Mouse (Mus musculus) forebrain, embryonic 14.5 days (tissue): ENCODE data around the gene Pgls. TPM values are rescaled to one million over a fixed set of nuclear protein-coding genes. Genes with fewer than 3 reads are reported as not detected.

Source experiments
- ATAC-seq: fragments of 200-750 bp; cut with Nextera tagmentation; 2 replicates; pipeline ENCODE4 v1.8.0; 2017; ENCODE audit warnings: mild to moderate bottlenecking, moderate library complexity
- DNase-seq: peaks from one replicate; pipeline ENCODE4 v3.0.0-alpha.2; 2015; ENCODE audit warnings: low spot score
- H3K27ac ChIP-seq: fragments of 300-500 bp; sonication (generic); 2 replicates; pipeline ENCODE4 v1.5.1; 2014; ENCODE audit warnings: low read depth, mild to moderate bottlenecking, control low read depth, low read length, moderate library complexity
- H3K27me3 ChIP-seq: fragments of 300-500 bp; sonication (generic); replicated peaks from 2 replicates; pipeline ENCODE4 v1.6.1; 2014; ENCODE audit warnings: low read length, control low read depth, mixed read lengths; ENCODE audit not compliant: control insufficient read depth, insufficient read depth
- H3K36me3 ChIP-seq: fragments of 300-500 bp; sonication (generic); 2 replicates; pipeline ENCODE4 v1.6.1; 2014; ENCODE audit warnings: low read length, control low read depth; ENCODE audit not compliant: control insufficient read depth, insufficient read depth
- H3K4me1 ChIP-seq: fragments of 300-500 bp; sonication (generic); 2 replicates; pipeline ENCODE4 v1.6.1; 2014; ENCODE audit warnings: antibody characterized with exemption, low read length, control low read depth; ENCODE audit not compliant: control insufficient read depth, insufficient read depth
- H3K4me2 ChIP-seq: fragments of 300-500 bp; sonication (generic); 2 replicates; pipeline ENCODE4 v1.6.1; 2014; ENCODE audit warnings: mild to moderate bottlenecking, control low read depth, low read length
- H3K4me3 ChIP-seq: fragments of 300-500 bp; sonication (generic); 2 replicates; pipeline ENCODE4 v1.5.1; 2014; ENCODE audit warnings: low read depth, low read length, control low read depth
- H3K9ac ChIP-seq: fragments of 300-500 bp; sonication (generic); 2 replicates; pipeline ENCODE4 v1.6.1; 2014; ENCODE audit warnings: mild to moderate bottlenecking, low read length, control low read depth, moderate library complexity
- H3K9me3 ChIP-seq: fragments of 300-500 bp; sonication (generic); replicated peaks from 2 replicates; pipeline ENCODE4 v1.6.1; 2016; ENCODE audit warnings: low read length, control low read depth, mixed read lengths; ENCODE audit not compliant: control insufficient read depth
- WGBS: fragments of 180-500 bp; shearing (Covaris S2); extraction: QIAGEN DNeasy Blood & Tissue Kit; methylation state at CpG from one replicate; pipeline ENCODE4 v1.1.7; 2014; 5-methylcytosine and 5-hydroxymethylcytosine counted together
- polyA plus RNA-seq: library from polyadenylated mRNA; unstranded; fragments of >200 nt; fragmentation: Nextera tagmentation; extraction: Ambion mirVana; gene quantifications from 2 replicates; pipeline ENCODE4 v1.2.1, GENCODE M21; 2014

Gene Pgls
- polyA plus RNA-seq, 1 experiment from 2014 or later, result 279 TPM

GRCm38 (mm10) chr8:71574426-71574825 lies 17.6 kb upstream of the Pgls start:
- no peaks in the 10 kb centered on the region for H3K9me3 ChIP-seq
- no peaks in the 10 kb centered on the region for H3K27me3 ChIP-seq
- ATAC-seq (no peak), DNase-seq (no peak)
- 71% methylated on average over 7 of the region's 7 CpGs for WGBS
- H3K36me3 ChIP-seq, result peaks cover 2% of the 10 kb centered on the region; the same call in 1 of the 2 replicates
- peaks cover 20% of the 10 kb centered on the region for H3K4me1 ChIP-seq
- no peak overlapping the region for H3K9ac ChIP-seq
- H3K4me3 ChIP-seq, result no peak overlapping the region
- H3K27ac ChIP-seq, result no peak overlapping the region
- no peak overlapping the region for H3K4me2 ChIP-seq

GRCm38 (mm10) chr8:71575020-71575419 lies 17.0 kb upstream of the Pgls start:
- Histone ChIP-seq H3K36me3 (peaks cover 7% of the 10 kb centered on the region; the same call in 1 of the 2 replicates), H3K4me2 (no peak overlapping the region), H3K27ac (no peak overlapping the region), H3K4me3 (no peak overlapping the region), H3K9me3 (no peaks in the 10 kb centered on the region), H3K27me3 (no peaks in the 10 kb centered on the region), H3K4me1 (peaks cover 20% of the 10 kb centered on the region), H3K9ac (no peak overlapping the region)
- no peak for DNase-seq
- WGBS, result 85% methylated on average over 1 of the region's 1 CpGs
- ATAC-seq, result no peak

- no peak overlapping the region for H3K4me3 ChIP-seq
- no peak for ATAC-seq
- H3K9me3 ChIP-seq, result no peaks in the 10 kb centered on the region
Observed at GRCm38 (mm10) chr8:71577856-71578387, 14.1 kb upstream of the Pgls start.

GRCm38 (mm10) chr8:71579009-71579408 lies 13.0 kb upstream of the Pgls start:
- Histone ChIP-seq H3K36me3 (peaks cover 40% of the 10 kb centered on the region), H3K4me3 (no peak overlapping the region), H3K9ac (no peak overlapping the region), H3K4me2 (no peak overlapping the region), H3K27ac (no peak overlapping the region), H3K9me3 (no peaks in the 10 kb centered on the region), H3K27me3 (no peaks in the 10 kb centered on the region), H3K4me1 (no peaks in the 10 kb centered on the region)
- DNase-seq, result no peak
- ATAC-seq, result no peak
- 70% methylated on average over 1 of the region's 1 CpGs for WGBS

More at GRCm38 (mm10) chr8:71577856-71578387, 14.1 kb upstream of the Pgls start:
- Histone ChIP-seq H3K36me3 (peaks cover 30% of the 10 kb centered on the region), H3K4me1 (peaks cover 4% of the 10 kb centered on the region; the same call in 1 of the 2 replicates), H3K4me2 (no peak overlapping the region), H3K9ac (no peak overlapping the region), H3K27me3 (no peaks in the 10 kb centered on the region), H3K27ac (no peak overlapping the region)
- DNase-seq, result no peak
- WGBS, result 67% methylated on average over 4 of the region's 4 CpGs

- 72% methylated on average over 14 of the region's 14 CpGs for WGBS
- Histone ChIP-seq H3K27ac (no peak overlapping the region), H3K9me3 (no peaks in the 10 kb centered on the region), H3K36me3 (peaks cover 45% of the 10 kb centered on the region), H3K4me3 (no peak overlapping the region), H3K27me3 (no peaks in the 10 kb centered on the region), H3K4me1 (no peaks in the 10 kb centered on the region), H3K4me2 (no peak overlapping the region), H3K9ac (no peak overlapping the region)
- DNase-seq (no peak), ATAC-seq (no peak)
Observed at GRCm38 (mm10) chr8:71579476-71579875, 12.5 kb upstream of the Pgls start.

- Histone ChIP-seq H3K9me3 (no peaks in the 10 kb centered on the region), H3K4me1 (no peaks in the 10 kb centered on the region), H3K27me3 (no peaks in the 10 kb centered on the region), H3K36me3 (peaks cover 52% of the 10 kb centered on the region), H3K4me3 (no peak overlapping the region), H3K9ac (no peak overlapping the region), H3K4me2 (no peak overlapping the region), H3K27ac (no peak overlapping the region)
- DNase-seq (peak; percentile 38), ATAC-seq (peak; percentile 26; the same call in 1 of the 2 replicates)
- WGBS, result 23% methylated on average over 9 of the region's 9 CpGs
Observed at GRCm38 (mm10) chr8:71580201-71580600, 11.8 kb upstream of the Pgls start.

- no peak overlapping the region for H3K4me2 ChIP-seq
- no peaks in the 10 kb centered on the region for H3K9me3 ChIP-seq
- 70% methylated on average over 2 of the region's 2 CpGs for WGBS
- no peak overlapping the region for H3K4me3 ChIP-seq
- DNase-seq, result peak; percentile 61
- H3K27me3 ChIP-seq, result no peaks in the 10 kb centered on the region
- peaks cover 45% of the 10 kb centered on the region for H3K36me3 ChIP-seq
- peaks cover 5% of the 10 kb centered on the region for H3K4me1 ChIP-seq
- no peak overlapping the region for H3K27ac ChIP-seq
- no peak overlapping the region for H3K9ac ChIP-seq
- 0 out of 2 replicates have a peak, but pooled peaks have one; percentile 32 for ATAC-seq
Observed at GRCm38 (mm10) chr8:71586891-71587290, 5.1 kb upstream of the Pgls start.

- no peak overlapping the region for H3K27ac ChIP-seq
- no peak overlapping the region for H3K4me2 ChIP-seq
- WGBS, result 62% methylated on average over 3 of the region's 3 CpGs
- no peak overlapping the region for H3K4me3 ChIP-seq
- ATAC-seq, result no peak
- no peak for DNase-seq
- no peaks in the 10 kb centered on the region for H3K9me3 ChIP-seq
- no peaks in the 10 kb centered on the region for H3K27me3 ChIP-seq
- no peak overlapping the region for H3K9ac ChIP-seq
- peaks cover 35% of the 10 kb centered on the region for H3K36me3 ChIP-seq
- H3K4me1 ChIP-seq, result peaks cover 14% of the 10 kb centered on the region
Observed at GRCm38 (mm10) chr8:71588762-71589161, 3.2 kb upstream of the Pgls start.

- 35% methylated on average over 5 of the region's 5 CpGs for WGBS
- ATAC-seq (no peak), DNase-seq (no peak)
- peak overlapping the region; percentile 93 for H3K9ac ChIP-seq
- peaks cover 14% of the 10 kb centered on the region for H3K4me1 ChIP-seq
- peak overlapping the region; percentile 95; the same call in 1 of the 2 replicates for H3K27ac ChIP-seq
- H3K4me3 ChIP-seq, result peak overlapping the region; percentile 62
- H3K4me2 ChIP-seq, result peak overlapping the region; percentile 96
- H3K27me3 ChIP-seq, result no peaks in the 10 kb centered on the region
- peaks cover 22% of the 10 kb centered on the region for H3K36me3 ChIP-seq
- no peaks in the 10 kb centered on the region for H3K9me3 ChIP-seq
Observed at GRCm38 (mm10) chr8:71591017-71591416, 959 bp upstream of the Pgls start.
